Mouse (Mus musculus): ENCODE data around the gene Tubal3. TPM values are rescaled to one million over a fixed set of nuclear protein-coding genes. Genes with fewer than 3 reads are reported as not detected.
"Not testable (repeated sequence)": the region's sequence is repeated elsewhere in the genome, so short reads cannot be mapped to it uniquely, and the experiment has no call there.

The Tubal3 gene
- total RNA-seq (2014; fragmentation: Nextera tagmentation) (0.52 TPM in 1 of 2 replicates, not detected in the other), total RNA-seq (2017) (not detected in 2 replicates)

DNA sequence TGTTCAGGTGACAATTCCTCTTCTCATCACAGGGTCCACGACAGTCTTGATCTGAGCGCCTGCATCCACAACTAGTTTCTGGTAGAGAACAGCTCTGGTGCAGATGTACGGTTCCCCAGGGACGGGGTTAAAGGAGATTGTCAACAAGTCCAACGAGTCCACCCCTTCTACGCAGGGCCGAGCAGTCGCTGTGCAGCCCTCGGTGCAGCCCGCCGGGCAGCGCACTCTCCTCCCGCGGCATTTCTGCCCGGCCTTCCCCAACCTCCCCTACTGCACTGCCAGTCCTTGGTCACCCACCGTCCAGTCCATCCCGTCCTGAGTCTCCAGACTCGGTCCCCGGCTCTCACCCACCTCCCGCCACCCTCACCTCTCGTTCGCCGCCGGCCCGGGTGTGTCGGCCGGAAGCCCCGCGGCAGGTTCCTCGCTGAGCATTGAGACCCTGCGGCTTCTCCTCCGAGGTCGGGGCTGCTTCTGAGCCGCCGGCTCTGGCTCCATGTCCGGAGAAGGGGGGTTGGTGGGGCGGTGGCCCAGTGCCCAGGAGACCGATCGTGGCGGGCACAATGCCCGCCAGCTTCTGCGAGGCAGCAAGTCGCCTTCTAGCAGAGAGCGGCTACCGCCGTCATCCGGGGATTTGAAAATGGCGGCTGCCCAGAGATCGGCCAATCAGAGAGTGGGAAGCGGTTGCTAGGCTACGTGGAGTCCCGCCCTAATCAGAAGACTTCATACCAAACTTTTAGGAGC lies at the start of gene Tubal3, which contains the start of gene Net1:
Gene Tubal3, plus strand, starts transcription at position 704 of the 741 bp plus-strand sequence.
Gene Net1, minus strand, starts transcription at position 650 of the 741 bp plus-strand sequence.
- ATAC-seq (replicated peaks; ENCODE audit: low FRiP score, low TSS enrichment, poor library complexity, severe bottlenecking): peak; percentile 94

DNA sequence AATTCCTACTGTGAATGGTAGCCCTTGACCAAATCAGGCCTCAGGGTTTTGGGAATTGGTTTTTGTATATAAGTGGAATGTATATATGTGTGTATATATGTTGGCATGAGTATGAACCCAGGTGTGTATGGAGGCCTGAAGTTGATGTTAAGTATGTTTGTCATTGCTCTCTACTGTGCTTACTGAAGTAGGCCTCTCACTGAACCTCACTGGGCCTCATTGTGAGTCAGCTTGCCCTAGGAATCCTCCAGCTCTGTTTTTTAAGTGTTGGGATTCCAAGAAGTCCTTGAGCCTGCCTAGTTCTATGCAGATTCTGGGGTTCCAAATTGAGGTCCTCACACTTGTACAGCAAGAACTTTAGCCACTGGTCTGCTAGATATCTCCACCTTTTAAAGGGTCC lies 48.2 kb upstream of the Tubal3 start:
- no peak for ATAC-seq (replicated peaks; ENCODE audit: low FRiP score, low TSS enrichment, poor library complexity, severe bottlenecking)

DNA sequence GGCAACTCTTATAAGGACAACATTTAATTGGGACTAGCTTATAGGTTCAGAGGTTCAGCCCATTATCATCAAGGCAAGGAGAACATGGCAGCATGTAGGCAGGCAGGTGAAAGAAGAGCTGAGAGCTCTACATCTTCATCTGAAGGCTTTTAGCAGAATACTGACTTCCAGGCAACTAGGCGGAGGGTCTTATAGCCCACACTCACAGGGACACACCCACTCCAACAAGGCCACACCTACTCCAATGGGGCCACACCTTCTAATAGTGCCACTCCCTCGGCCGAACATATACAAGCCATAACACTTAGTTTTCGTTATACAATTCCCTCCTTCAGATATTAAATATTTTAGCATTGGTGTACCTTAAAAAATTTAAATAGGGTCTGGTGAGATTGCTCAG lies 45.2 kb upstream of the Tubal3 start:
- no peak for ATAC-seq (replicated peaks; ENCODE audit: low FRiP score, low TSS enrichment, poor library complexity, severe bottlenecking)

DNA sequence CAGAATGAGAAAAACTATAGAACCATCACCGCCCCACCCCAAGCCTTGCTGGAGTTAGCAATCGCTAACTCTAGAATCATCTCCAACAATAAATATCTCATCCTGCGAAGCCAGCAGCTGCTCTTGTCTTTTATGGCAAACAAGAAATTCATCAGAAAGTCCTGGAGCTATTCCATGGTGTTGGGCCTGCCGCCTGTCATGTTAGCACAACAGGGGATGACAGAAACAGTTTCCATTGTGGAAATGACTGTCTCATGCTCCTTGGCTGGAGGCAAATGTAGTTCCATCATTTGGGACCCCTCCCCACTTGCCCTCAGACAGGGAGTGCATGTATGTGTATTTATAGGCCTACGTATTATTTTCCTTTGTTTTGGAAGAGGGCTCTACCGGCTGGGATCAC lies 41.6 kb upstream of the Tubal3 start:
- ATAC-seq (replicated peaks; ENCODE audit: low FRiP score, low TSS enrichment, poor library complexity, severe bottlenecking): no peak

DNA sequence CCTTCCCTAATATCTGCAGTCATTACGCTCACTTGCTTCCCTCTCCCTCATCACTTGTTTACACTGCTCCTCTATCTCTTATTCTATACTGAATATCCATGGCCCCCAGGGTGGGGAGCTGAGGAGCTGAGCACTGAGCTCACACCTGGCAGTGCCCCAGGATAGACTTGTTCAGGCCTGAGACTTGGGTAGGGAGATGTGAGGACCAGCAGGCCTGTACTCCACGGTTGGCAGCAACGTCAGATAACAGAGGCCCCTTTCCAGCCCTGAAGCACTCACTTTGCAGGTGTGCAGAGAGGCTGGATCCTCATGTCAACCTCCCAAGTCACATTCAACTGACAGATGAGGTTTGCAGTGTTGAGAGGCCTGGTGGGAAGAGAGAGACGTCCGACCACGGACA lies 40.9 kb upstream of the Tubal3 start:
- ATAC-seq (replicated peaks; ENCODE audit: low FRiP score, low TSS enrichment, poor library complexity, severe bottlenecking): peak; percentile 45

GRCm38 (mm10) chr13:3877679-3878220 lies 40.3 kb upstream of the Tubal3 start:
- ATAC-seq (replicated peaks; ENCODE audit: low FRiP score, low TSS enrichment, poor library complexity, severe bottlenecking): no peak

GRCm38 (mm10) chr13:3886663-3887062 lies 31.4 kb upstream of the Tubal3 start:
- ATAC-seq (replicated peaks; ENCODE audit: low FRiP score, low TSS enrichment, poor library complexity, severe bottlenecking): no peak

GRCm38 (mm10) chr13:3889111-3889510 lies 29.0 kb upstream of the Tubal3 start:
- ATAC-seq (replicated peaks; ENCODE audit: low FRiP score, low TSS enrichment, poor library complexity, severe bottlenecking): no peak

- ATAC-seq (replicated peaks; ENCODE audit: low FRiP score, low TSS enrichment, poor library complexity, severe bottlenecking): no peak
Measured at GRCm38 (mm10) chr13:3890061-3890460, 28.0 kb upstream of the Tubal3 start.

DNA sequence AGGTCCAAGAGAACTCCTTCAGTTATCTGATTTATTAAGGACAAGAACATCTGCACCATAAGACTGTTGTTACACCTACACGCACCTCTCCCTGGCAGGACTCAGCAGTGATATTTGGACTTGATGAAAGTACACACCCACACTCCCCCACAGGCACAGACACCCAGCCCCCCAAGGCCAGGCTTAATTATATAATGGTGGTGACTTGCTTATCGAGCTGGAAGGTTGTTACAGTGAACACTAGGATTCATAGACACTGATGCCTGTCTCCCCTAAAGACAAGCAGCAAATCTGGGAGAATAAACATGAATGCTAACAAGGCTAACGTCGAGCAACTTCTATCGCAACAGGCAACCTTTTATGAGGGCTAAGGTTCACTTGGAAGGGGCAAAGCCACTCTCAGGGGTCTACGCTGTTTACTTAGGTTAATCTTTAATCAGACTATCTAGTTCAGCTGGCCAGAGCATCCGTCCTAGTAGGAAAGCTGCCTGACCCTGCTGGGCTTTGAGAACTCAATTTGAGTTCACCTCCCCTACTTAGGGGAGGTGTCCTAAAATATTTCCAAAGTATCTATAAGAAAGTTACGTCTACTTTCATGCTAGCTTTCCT lies 26.5 kb upstream of the Tubal3 start:
- 0 out of 2 replicates have a peak, but pooled peaks have one; percentile 15 for ATAC-seq (replicated peaks; ENCODE audit: low FRiP score, low TSS enrichment, poor library complexity, severe bottlenecking)

DNA sequence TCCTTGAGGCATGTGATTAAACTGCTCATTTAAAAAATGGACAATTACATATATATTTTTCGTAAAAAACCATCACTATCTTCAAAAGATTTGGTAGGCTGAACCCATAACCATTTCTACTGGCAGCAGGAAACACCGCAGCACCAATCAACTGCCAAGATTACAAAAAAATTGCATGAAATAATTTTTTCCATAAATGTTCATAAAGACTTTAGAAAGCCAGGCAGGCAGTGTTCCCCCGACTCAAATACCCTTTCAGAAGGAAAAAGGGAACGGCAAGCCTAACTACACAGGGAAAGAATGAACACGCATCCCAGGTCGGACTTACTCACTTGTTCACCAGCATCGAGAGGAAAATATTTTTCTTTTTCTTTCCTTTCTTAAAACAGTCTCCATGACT lies 25.5 kb upstream of the Tubal3 start:
- ATAC-seq (replicated peaks; ENCODE audit: low FRiP score, low TSS enrichment, poor library complexity, severe bottlenecking): no peak

DNA sequence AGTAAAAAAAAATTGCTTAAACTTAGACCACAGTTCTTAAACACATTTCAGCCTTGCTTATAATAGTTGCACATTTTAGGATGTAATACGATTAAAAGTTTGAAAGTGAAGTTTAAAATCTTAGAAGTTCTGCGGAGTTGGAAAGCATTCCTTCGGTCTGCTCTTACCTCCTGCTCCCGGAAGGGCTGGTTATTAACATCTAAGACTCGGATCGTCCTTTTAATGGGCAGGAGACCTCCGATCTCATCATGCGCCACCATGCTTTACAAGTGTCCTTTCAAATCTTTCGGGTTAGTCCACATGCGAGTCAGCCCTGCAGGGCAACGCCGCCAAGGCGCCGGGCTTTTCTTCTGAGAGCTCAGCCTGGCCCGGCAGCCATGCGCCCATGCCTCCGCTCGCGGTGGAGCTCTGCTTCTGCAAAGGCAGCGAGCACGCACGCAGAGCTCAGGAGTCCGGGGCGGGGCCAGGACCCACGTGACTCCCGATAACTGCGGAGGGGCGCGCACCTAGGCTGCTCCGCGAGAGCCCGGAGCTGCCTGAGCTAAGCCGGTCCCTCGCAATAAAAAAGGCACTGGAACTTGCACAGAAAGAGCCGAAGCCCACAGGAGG lies 24.8 kb upstream of the Tubal3 start:
- peak; percentile 95 for ATAC-seq (replicated peaks; ENCODE audit: low FRiP score, low TSS enrichment, poor library complexity, severe bottlenecking)

GRCm38 (mm10) chr13:3894549-3894948 lies 23.5 kb upstream of the Tubal3 start:
- ATAC-seq (replicated peaks; ENCODE audit: low FRiP score, low TSS enrichment, poor library complexity, severe bottlenecking): no peak

DNA sequence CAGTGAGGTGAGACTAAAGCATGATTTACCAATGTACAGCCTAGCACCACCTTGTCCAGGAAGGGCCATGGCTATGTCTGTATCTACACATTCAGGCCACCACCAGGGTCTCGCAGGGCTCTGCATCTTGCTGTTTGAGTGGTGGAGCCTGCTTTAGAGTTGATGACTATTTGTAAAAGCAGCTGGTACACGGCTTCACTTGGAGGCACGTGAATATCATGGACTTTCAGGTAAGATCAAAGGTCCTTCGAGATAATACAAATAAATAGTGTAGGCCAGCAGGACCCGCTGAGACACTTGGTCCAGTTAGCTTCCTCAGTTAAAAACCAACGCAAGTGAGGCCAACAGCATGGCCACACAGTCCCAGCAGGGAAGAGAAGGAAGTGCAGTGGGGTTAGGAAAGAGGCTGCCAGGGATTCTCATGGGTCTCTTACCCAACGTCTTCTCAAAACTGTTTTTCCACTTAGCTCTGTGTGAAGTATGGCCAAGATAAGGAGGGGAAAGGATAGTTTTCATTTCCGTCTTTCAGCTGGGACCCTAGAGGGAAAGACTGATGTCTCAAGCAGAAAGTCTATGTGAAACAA lies 22.6 kb upstream of the Tubal3 start:
- ATAC-seq (replicated peaks; ENCODE audit: low FRiP score, low TSS enrichment, poor library complexity, severe bottlenecking): no peak

DNA sequence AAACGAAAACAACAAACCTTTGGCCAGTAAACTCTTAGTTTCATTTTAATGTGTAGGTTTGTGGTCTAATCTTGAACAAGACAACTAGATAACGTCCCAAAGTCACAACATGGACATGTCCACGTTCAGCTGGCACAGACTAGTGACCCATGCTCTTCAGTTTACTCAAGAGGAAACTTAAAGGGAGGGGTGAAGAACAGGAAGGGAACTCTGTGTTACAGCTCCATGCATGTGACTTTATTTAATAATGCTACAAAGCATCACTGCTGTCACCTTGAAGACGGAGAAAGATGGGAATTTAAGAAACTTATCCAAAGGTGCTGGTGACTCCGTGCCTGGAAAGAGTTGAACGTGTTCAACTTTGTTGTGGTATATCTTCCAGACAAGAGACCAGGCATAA lies 22.0 kb upstream of the Tubal3 start:
- ATAC-seq (replicated peaks; ENCODE audit: low FRiP score, low TSS enrichment, poor library complexity, severe bottlenecking): no peak

GRCm38 (mm10) chr13:3896913-3897312 lies 21.2 kb upstream of the Tubal3 start:
- ATAC-seq (replicated peaks; ENCODE audit: low FRiP score, low TSS enrichment, poor library complexity, severe bottlenecking): peak; percentile 29

GRCm38 (mm10) chr13:3898202-3898601 lies 19.9 kb upstream of the Tubal3 start:
- not testable (repeated sequence) for ATAC-seq (replicated peaks; ENCODE audit: low FRiP score, low TSS enrichment, poor library complexity, severe bottlenecking)

GRCm38 (mm10) chr13:3899301-3899700 lies 18.8 kb upstream of the Tubal3 start:
- no peak for ATAC-seq (replicated peaks; ENCODE audit: low FRiP score, low TSS enrichment, poor library complexity, severe bottlenecking)

GRCm38 (mm10) chr13:3907151-3907696 lies 10.8 kb upstream of the Tubal3 start:
- ATAC-seq (replicated peaks; ENCODE audit: low FRiP score, low TSS enrichment, poor library complexity, severe bottlenecking): no peak

DNA sequence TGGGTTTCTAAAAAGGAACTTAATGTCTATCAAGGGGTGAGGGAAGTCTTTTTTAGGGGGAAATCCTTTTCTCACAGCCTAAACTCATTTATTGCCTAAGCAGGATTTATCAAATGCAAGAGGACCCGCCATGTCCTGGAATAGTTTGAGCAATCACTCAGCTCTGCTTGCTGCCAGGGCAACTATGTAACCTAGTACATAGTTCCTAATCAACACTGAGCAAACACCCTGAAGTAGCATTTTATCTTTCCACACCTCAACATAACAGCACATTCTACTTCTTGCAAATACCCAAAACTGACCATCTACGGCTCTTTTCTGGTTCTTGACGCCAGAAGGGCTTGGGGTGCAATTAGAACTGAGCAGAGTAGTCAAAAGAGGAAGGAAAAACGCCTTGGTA lies 9.8 kb upstream of the Tubal3 start:
- ATAC-seq (replicated peaks; ENCODE audit: low FRiP score, low TSS enrichment, poor library complexity, severe bottlenecking): peak; percentile 52; the same call in 1 of the 2 replicates

Measured in megakaryocyte-erythroid progenitor cell, adult 5-6 weeks (primary cell).